Mouse (Mus musculus): ENCODE results near the gene Sh2d4b.

DNA sequence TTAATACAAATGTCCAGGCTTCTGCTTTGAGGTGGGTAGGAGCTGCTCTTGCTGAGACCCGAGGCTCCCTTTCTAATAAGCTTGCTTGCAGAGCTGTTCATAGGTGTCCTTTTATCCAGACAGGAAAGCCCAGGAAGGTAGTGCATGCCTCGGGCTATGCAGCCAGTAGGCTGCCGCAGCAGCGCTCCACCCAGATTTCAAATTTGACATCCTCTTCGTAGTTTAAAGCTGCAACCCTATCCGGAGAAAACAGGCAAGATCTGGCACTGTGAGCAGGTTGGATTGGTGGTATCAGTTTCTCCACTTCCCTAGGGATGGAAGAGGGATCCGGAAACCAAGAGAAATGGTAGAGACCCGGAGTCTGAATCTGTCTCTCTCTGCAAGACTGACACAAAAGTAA, 818 bp upstream of the Sh2d4b start:
- TF ChIP-seq POLR2A (IDR thresholded peaks at IDR 0.05; ENCODE audit: low read depth, low read length) (no peak), CTCF (IDR thresholded peaks at IDR 0.05; ENCODE audit: extremely low read depth, insufficient read length, insufficient replicate concordance, low read depth, low read length) (no peak)

All from small intestine, adult 2 months (tissue).